Mouse (Mus musculus) heart, embryonic 13.5 days (tissue): ENCODE measurements around the gene Igsf8. TPM values are rescaled to one million over a fixed set of nuclear protein-coding genes. Genes with fewer than 3 reads are reported as not detected.

ENCODE experiments used
- ATAC-seq: fragments of 200-750 bp; cut with Nextera tagmentation; 2 replicates; pipeline ENCODE4 v1.8.0; 2017; ENCODE audit warnings: moderate TSS enrichment; ENCODE audit not compliant: insufficient number of reproducible peaks, low FRiP score, low TSS enrichment; ENCODE audit errors: extremely low read depth
- H3K27ac ChIP-seq: fragments of 300-500 bp; sonication (generic); replicated peaks from 2 replicates; pipeline ENCODE4 v1.5.1; 2015; ENCODE audit warnings: moderate library complexity, mild to moderate bottlenecking, inconsistent platforms
- H3K27me3 ChIP-seq: fragments of 300-500 bp; sonication (generic); replicated peaks from 2 replicates; pipeline ENCODE4 v1.6.1; 2015; ENCODE audit warnings: mild to moderate bottlenecking, inconsistent platforms
- H3K36me3 ChIP-seq: fragments of 300-500 bp; sonication (generic); 2 replicates; pipeline ENCODE4 v1.6.1; 2015; ENCODE audit warnings: mild to moderate bottlenecking, inconsistent platforms
- H3K4me1 ChIP-seq: fragments of 300-500 bp; sonication (generic); 2 replicates; pipeline ENCODE4 v1.6.1; 2015; ENCODE audit warnings: inconsistent platforms
- H3K4me2 ChIP-seq: fragments of 300-500 bp; sonication (generic); 2 replicates; pipeline ENCODE4 v1.6.1; 2015; ENCODE audit warnings: inconsistent platforms, mild to moderate bottlenecking, moderate library complexity
- H3K4me3 ChIP-seq: fragments of 300-500 bp; sonication (generic); 2 replicates; pipeline ENCODE4 v1.5.1; 2015; ENCODE audit warnings: moderate library complexity, mild to moderate bottlenecking, inconsistent platforms
- H3K9ac ChIP-seq: fragments of 300-500 bp; sonication (generic); 2 replicates; pipeline ENCODE4 v1.6.1; 2015; ENCODE audit warnings: inconsistent platforms, mild to moderate bottlenecking, moderate library complexity
- H3K9me3 ChIP-seq: fragments of 300-500 bp; sonication (generic); 2 replicates; pipeline ENCODE4 v1.6.1; 2016; ENCODE audit warnings: inconsistent platforms
- WGBS: fragments of 180-500 bp; shearing (Covaris S2); methylation state at CpG from one replicate; pipeline ENCODE4 v1.1.7; 2015; ENCODE audit warnings: mixed read lengths; 5-methylcytosine and 5-hydroxymethylcytosine counted together
- polyA plus RNA-seq: library from polyadenylated mRNA; unstranded; fragments of >200 nt; fragmentation: Nextera tagmentation; extraction: Ambion mirVana; gene quantifications from 2 replicates; pipeline ENCODE4 v1.2.1, GENCODE M21; 2015

Gene Igsf8
- polyA plus RNA-seq, 1 experiment from 2014 or later = 27.8 TPM

DNA sequence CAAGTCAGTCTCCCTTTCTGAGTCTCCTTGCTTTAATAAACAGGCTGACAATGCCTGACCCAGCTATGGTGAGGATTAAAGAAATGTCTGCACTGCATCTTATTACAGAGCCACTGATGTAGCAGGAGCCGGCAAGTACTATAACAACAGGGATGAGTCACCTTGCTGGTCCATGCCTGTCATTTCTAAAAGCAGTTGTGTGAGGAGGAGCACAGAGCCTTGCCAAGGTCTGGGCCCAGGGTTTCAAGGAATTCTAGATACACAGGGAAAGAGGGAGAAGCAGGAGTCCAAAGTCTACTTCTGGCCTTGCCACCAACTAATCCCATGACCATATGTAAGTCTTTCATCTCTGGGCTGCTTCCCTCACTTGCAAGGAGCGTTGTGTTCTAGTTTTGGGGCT, 31.4 kb downstream of the Igsf8 start:
- Histone ChIP-seq H3K27me3 (no peaks in the 10 kb centered on the region), H3K4me1 (peaks cover 33% of the 10 kb centered on the region), H3K9ac (no peak overlapping the region), H3K36me3 (peaks cover 53% of the 10 kb centered on the region), H3K27ac (no peak overlapping the region), H3K4me2 (no peak overlapping the region), H3K9me3 (no peaks in the 10 kb centered on the region), H3K4me3 (no peak overlapping the region)
- WGBS = 83% methylated on average over 2 of the region's 2 CpGs
- ATAC-seq = no peak

DNA sequence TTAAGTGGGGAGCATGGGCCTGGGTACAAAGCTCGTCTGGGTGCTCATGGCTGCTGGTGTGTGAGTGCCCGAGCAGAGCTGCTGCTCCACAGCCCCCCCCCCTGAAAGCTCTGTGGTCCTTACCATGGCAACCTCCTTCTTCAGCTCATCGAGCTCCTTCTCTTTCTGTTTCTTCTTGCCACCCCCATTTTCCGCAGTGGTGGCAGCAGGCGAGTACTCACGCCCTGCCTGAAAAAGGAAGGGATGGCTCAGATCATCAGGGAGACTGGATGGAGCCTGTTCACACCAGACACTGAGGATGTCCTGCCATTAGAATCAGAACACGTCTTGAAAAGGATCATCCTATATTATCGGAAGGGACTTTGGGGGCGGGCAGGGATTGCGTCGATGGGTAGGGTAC, 32.0 kb downstream of the Igsf8 start:
- Histone ChIP-seq H3K27ac (no peak overlapping the region), H3K27me3 (no peaks in the 10 kb centered on the region), H3K9ac (no peak overlapping the region), H3K4me3 (no peak overlapping the region), H3K4me2 (no peak overlapping the region), H3K9me3 (no peaks in the 10 kb centered on the region), H3K4me1 (peaks cover 39% of the 10 kb centered on the region), H3K36me3 (peaks cover 48% of the 10 kb centered on the region)
- no peak for ATAC-seq
- 82% methylated on average over 11 of the region's 11 CpGs for WGBS

DNA sequence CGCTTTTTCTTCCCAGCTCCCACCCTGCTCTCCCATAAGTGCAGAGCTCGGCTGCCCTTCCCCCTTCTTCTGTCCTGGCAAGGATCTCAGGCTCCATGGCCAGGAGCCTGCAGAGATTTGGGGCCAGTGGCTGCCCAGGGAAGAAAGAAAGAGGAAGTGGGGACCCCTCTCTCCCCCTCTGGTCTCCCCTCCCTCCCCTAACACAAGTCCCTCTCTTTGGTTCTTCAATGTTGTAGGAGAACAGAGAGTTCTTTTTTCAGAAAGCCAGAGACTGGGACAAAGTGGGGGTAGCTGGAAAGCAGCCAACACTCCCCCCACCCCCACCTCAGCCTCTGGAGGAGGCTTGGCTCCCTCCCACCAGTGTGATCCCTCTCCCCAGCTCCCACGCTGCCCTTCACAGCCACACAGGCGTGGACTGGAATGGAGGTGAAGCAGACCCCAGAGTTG, 34.3 kb downstream of the Igsf8 start:
- 36% methylated on average over 4 of the region's 4 CpGs for WGBS
- Histone ChIP-seq H3K27ac (peak overlapping the region; percentile 88), H3K27me3 (no peaks in the 10 kb centered on the region), H3K4me3 (peak overlapping the region; percentile 51), H3K4me1 (peaks cover 62% of the 10 kb centered on the region), H3K9ac (peak overlapping the region; percentile 77), H3K9me3 (no peaks in the 10 kb centered on the region), H3K36me3 (peaks cover 25% of the 10 kb centered on the region), H3K4me2 (peak overlapping the region; percentile 67)
- no peak for ATAC-seq

DNA sequence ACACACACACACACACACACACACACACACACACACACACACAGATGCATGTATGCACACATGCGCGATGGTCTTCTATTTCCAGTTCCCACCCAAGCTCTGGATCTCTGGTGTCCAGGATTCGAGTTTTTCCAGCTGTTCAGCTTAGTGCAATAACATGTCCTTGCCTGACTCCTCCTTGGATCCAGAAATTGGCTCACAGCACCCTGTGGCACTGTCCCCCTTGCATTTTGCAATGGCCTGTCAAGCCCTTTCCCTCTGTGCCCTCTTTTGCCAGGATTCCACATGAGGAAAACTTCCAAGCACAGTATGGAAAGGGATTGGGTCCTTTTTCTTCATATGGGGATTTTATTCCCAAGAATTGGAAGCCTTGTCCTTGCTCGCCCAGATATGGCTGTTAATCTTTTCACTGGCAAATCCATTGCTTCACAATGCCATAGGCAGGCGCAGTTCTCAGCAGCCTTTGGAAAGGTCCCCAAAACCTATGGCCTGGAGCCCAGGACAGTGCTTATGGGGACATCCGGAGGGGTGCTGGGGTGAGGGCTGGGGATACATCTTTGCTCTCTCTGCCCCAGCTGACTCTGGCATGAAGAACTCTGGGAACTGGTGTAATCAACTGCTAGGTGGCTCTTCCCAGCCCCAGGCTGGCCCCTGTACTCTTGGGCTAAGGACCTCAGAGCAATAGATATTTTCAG, 35.5 kb downstream of the Igsf8 start:
- H3K36me3 ChIP-seq = peaks cover 13% of the 10 kb centered on the region
- peak overlapping the region; percentile 51 for H3K4me3 ChIP-seq
- ATAC-seq = no peak
- no peaks in the 10 kb centered on the region for H3K27me3 ChIP-seq
- WGBS = 73% methylated on average over 6 of the region's 6 CpGs
- peak overlapping the region; percentile 77 for H3K9ac ChIP-seq
- H3K4me2 ChIP-seq = peak overlapping the region; percentile 67
- H3K9me3 ChIP-seq = no peaks in the 10 kb centered on the region
- H3K27ac ChIP-seq = peak overlapping the region; percentile 88
- peaks cover 73% of the 10 kb centered on the region for H3K4me1 ChIP-seq

DNA sequence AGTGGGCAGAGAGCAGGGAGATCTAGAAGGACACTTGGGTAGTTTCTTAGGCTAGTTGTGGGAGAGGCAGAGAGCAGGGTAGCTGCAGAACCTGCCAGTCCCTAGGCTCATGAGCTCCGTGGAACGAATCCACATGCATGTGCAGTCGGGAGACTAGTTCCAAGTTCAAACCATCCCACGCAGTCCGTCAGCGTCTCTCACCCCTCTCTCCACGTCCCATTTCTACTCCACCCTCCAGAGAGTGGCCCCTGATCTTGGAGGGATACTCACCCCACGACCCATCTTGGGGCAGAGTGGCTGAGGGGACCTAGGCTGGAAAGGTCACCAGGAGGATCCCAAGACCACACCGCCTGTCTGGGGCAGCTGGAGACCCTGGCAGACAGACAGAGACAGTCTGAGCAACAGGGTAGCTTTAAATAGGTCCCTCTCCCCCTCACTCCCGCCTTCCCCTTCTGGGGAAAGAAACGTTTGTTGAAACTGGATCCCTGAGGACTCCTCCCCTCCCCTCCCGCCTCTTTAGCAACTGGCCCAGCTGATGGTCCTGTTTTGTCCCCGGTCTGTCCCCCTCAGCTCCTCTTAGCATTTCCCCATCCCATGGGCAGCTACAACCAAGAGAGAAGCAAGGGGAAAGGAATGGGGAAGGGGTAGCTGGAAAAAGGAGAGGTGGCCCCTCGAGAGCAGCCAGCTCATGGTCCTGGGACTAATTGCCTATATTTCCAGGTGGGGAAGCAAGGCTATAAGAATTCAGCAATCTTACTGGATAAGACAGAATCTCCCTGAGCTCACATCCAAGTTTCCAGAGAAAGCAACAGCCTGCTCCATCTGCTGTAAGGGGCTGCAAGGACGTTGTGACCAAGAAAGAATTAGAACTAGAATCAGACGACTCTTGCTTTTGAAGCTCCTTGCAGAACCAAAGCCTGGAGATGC, 36.4 kb downstream of the Igsf8 start, which contains the start of gene Atp1a2:
Atp1a2 (minus strand) TSS at position 454 of the 927 bp plus-strand sequence.
- WGBS = 6% methylated on average over 16 of the region's 16 CpGs
- Histone ChIP-seq H3K36me3 (peaks cover 5% of the 10 kb centered on the region), H3K27me3 (no peaks in the 10 kb centered on the region), H3K9ac (peak within 1 kb of the TSS; percentile 77), H3K4me1 (peaks cover 82% of the 10 kb centered on the region), H3K9me3 (no peaks in the 10 kb centered on the region), H3K4me3 (peak within 1 kb of the TSS; percentile 51), H3K27ac (peak within 1 kb of the TSS; percentile 88), H3K4me2 (peak within 1 kb of the TSS; percentile 67)
- ATAC-seq = 0 out of 2 replicates have a peak, but pooled peaks have one; percentile 34

DNA sequence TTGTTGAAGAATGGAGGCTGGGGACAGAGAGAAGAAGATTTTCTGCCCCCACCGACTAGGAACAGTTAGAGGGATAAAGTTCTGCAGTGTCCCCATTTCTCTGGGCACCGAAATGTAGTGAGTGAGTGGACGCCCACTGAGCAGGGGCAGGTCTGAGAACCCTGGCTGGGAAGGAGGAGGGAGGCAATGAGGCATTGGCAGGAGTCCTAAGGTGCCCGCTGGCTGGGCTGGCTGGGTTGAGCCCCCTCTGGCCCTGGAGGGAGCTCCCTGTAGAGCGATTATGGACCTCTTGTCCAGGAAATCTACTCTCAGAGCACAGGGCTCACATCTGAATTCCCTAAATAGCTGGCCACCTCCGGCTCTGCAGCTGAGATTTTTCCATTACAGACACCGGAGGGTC, 38.1 kb downstream of the Igsf8 start:
- Histone ChIP-seq H3K27ac (peak overlapping the region; percentile 80), H3K4me1 (peaks cover 92% of the 10 kb centered on the region), H3K9me3 (no peaks in the 10 kb centered on the region), H3K4me2 (no peak overlapping the region), H3K9ac (peak overlapping the region; percentile 42), H3K36me3 (no peaks in the 10 kb centered on the region), H3K27me3 (no peaks in the 10 kb centered on the region), H3K4me3 (no peak overlapping the region)
- ATAC-seq = no peak
- 36% methylated on average over 7 of the region's 7 CpGs for WGBS

DNA sequence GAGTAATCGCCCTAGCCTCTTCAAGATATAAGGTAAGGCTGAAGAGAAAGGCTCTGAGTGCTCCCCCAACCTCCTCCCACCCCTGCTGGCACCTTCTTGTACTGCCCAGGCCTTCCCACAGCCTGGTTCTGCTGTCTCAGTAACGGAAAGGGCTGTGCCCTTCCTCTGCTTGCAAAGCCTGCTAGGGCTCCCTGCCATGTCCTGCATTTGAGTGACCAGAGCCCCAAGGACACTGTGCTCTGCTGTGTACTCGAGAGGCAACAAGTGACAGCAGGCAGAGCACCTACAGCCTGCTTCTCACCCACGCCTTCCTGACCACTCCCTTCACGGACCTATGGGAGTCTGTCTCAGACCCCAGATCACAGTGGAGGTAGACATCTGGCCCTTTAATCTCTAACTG, 38.8 kb downstream of the Igsf8 start:
- H3K27ac ChIP-seq = peak overlapping the region; percentile 80
- H3K9ac ChIP-seq = peak overlapping the region; percentile 42; the same call in 1 of the 2 replicates
- ATAC-seq = no peak
- no peak overlapping the region for H3K4me2 ChIP-seq
- no peaks in the 10 kb centered on the region for H3K36me3 ChIP-seq
- peaks cover 88% of the 10 kb centered on the region for H3K4me1 ChIP-seq
- WGBS = 46% methylated on average over 5 of the region's 5 CpGs
- H3K4me3 ChIP-seq = no peak overlapping the region
- H3K27me3 ChIP-seq = no peaks in the 10 kb centered on the region
- no peaks in the 10 kb centered on the region for H3K9me3 ChIP-seq

DNA sequence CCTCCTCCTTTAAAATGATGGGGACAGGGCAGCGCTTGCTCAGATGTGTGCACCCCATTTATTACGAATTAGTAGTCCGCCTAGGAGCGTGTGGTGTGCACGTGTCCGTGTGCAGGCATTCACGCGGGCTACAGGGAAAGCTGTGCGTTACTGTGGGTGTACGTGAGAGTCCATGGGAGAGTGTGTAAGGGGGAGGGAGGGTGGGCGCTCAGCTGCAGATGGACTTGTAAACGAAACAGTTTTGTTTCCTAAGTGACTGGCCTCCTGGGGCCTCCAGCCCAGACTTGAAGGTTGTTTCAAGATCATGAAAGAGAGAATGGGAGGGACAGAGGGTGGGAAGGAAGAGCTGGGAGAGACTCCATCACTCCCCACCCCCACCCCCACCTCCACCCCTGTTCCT, 39.7 kb downstream of the Igsf8 start:
- no peaks in the 10 kb centered on the region for H3K27me3 ChIP-seq
- peak overlapping the region; percentile 28; the same call in 1 of the 2 replicates for H3K9ac ChIP-seq
- no peaks in the 10 kb centered on the region for H3K36me3 ChIP-seq
- H3K27ac ChIP-seq = peak overlapping the region; percentile 80
- 63% methylated on average over 12 of the region's 12 CpGs for WGBS
- no peak overlapping the region for H3K4me3 ChIP-seq
- no peak for ATAC-seq
- peaks cover 79% of the 10 kb centered on the region for H3K4me1 ChIP-seq
- no peaks in the 10 kb centered on the region for H3K9me3 ChIP-seq
- H3K4me2 ChIP-seq = no peak overlapping the region

DNA sequence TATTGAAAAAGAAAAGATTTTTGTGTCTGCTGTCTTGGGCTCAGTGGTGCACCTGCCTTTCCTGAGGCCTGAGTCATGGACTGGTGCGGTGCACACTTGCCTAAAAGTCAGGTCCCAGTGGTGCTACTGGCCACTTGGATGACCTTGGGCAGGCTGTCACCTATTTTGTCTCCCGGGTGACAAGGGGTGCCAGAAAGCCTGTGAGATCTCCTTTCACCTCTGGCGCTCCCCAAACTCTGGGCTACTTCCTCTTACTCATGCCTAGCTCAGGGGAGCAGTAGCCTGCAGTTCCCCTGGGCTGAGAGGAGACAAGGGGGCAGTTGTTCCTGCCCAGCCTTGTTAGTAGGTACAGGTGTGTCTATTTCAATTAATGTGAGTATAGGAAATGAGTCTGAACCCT, 40.9 kb downstream of the Igsf8 start:
- H3K9me3 ChIP-seq = no peaks in the 10 kb centered on the region
- no peaks in the 10 kb centered on the region for H3K27me3 ChIP-seq
- H3K27ac ChIP-seq = no peak overlapping the region
- H3K9ac ChIP-seq = no peak overlapping the region
- 58% methylated on average over 3 of the region's 3 CpGs for WGBS
- H3K36me3 ChIP-seq = no peaks in the 10 kb centered on the region
- H3K4me2 ChIP-seq = no peak overlapping the region
- peaks cover 67% of the 10 kb centered on the region for H3K4me1 ChIP-seq
- no peak overlapping the region for H3K4me3 ChIP-seq
- no peak for ATAC-seq

DNA sequence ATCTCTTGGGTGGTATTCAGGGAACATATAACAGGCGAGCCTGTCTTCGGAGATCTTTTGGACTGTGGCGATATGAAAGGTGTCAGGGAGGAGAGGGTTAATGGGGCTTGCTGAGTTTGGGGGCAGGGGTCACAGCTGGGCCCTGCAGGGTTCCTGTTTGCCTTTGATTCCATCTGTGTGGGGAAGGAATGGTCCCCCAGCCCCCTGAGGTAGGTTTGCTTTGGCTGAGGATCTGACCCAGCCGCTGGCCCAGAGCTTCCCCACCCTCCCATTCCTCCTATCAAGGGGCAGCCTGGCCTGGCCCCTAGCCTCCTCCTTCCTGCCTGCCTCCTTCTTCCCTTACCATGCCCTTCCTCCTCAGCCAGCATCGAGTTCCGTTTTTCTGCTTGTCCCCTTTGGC, 41.4 kb downstream of the Igsf8 start:
- H3K27ac ChIP-seq = no peak overlapping the region
- 38% methylated on average over 6 of the region's 6 CpGs for WGBS
- H3K4me3 ChIP-seq = no peak overlapping the region
- ATAC-seq = no peak
- no peaks in the 10 kb centered on the region for H3K9me3 ChIP-seq
- H3K27me3 ChIP-seq = no peaks in the 10 kb centered on the region
- peaks cover 62% of the 10 kb centered on the region for H3K4me1 ChIP-seq
- H3K9ac ChIP-seq = no peak overlapping the region
- H3K36me3 ChIP-seq = no peaks in the 10 kb centered on the region
- no peak overlapping the region for H3K4me2 ChIP-seq

DNA sequence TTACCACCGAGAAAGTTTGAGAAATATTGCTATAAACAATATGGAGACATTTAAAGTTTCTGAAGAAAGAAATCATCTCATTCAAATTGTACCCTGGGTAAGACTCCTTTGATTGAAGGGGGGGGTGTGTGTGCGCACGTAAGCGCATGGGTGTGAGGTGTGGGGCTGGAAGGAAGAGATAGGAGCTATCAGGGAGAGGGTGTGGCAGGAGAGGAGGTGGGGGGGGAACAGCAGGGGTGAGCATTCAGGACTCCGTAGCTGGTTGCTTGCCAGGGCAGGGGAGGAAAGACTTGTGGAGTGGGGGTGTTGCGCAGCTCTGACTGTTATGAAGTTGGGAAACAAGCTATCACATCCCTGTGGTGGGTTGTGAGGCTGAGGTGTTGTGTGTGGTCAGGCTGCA, 43.0 kb downstream of the Igsf8 start:
- H3K4me2 ChIP-seq = no peak overlapping the region
- H3K27ac ChIP-seq = no peak overlapping the region
- no peaks in the 10 kb centered on the region for H3K9me3 ChIP-seq
- no peaks in the 10 kb centered on the region for H3K36me3 ChIP-seq
- no peak overlapping the region for H3K9ac ChIP-seq
- H3K4me1 ChIP-seq = peaks cover 48% of the 10 kb centered on the region
- H3K4me3 ChIP-seq = no peak overlapping the region
- 39% methylated on average over 6 of the region's 6 CpGs for WGBS
- ATAC-seq = no peak
- H3K27me3 ChIP-seq = no peaks in the 10 kb centered on the region
